Mouse (Mus musculus) lung, postnatal 0 days (tissue): ENCODE measurements around the gene Tceanc2.

Experiments used
- CTCF ChIP-seq: IDR thresholded peaks from 2 replicates; pipeline ENCODE4 v1.5.1; 2016; ENCODE audit warnings: antibody characterized with exemption, mild to moderate bottlenecking
- EP300 ChIP-seq: IDR thresholded peaks from 2 replicates; pipeline ENCODE4 v1.6.1; 2016; ENCODE audit warnings: antibody characterized with exemption, mild to moderate bottlenecking, control low read depth

DNA sequence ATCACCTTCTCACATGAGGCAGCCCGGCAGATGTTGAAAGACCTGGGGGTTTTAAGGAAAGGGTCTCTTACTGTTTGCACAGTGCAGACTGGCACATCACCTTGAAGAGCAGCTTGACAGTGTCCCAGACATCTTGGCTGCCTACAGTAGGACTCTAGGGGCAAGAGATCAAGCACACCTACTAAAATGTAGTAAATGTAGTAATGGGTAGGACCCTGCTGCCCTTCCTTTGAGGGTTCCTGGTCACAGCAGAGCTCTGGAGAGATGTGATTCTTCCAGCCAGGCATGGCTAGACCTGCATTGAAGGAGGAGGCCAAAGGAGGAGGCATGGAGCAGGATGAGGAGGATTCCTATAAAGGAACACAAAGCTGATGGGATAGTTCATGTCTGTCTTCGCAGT, 28.1 kb upstream of the Tceanc2 start:
- TF ChIP-seq CTCF = no peak
- no peak for TF ChIP-seq EP300
